Mouse (Mus musculus) cortical plate, adult 2 months (tissue): Measurements from ENCODE around the gene Egfl7.

Experiments used
- CTCF ChIP-seq: fragments of 200-500 bp; IDR thresholded peaks from 2 replicates; pipeline ENCODE4 v1.5.1; 2011; ENCODE audit warnings: mild to moderate bottlenecking, control low read depth, low read length; ENCODE audit not compliant: insufficient read depth; ENCODE audit errors: extremely low read depth
- POLR2A ChIP-seq: fragments of 200-500 bp; IDR thresholded peaks from 2 replicates; pipeline ENCODE4 v1.6.1; 2011; ENCODE audit warnings: mild to moderate bottlenecking, low read length, control low read depth; ENCODE audit not compliant: insufficient read depth; ENCODE audit errors: extremely low read depth

DNA sequence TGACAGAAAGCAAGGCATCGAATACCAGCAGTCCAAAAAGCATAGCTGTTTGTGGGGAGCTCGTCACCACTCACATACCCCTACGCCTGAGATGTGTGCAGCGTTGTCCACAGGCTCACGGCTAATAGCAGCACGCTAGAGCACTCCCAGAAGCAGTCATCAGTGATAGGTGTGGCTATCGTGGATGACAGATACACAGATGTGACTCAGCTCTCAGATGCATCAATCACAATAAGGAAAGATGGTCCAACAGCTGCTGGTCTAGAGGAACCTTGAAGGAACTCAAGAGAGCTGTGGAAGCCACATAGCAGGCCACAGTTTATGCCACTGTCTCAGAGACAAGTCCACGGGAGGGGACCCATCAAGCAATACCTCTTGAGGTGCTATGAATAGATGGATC is 36.0 kb upstream of the Egfl7 start:
- TF ChIP-seq CTCF (no peak), POLR2A (no peak)
